Mouse (Mus musculus): ENCODE measurements around the gene Rgs16. TPM values are rescaled to one million over a fixed set of nuclear protein-coding genes. Genes with fewer than 3 reads are reported as not detected.
A peak's percentile ranks its signal among the peaks of the same experiment; 100 is the strongest.

Gene Rgs16
- polyA plus RNA-seq, 2 experiments = 8.5 to 21.9 TPM

DNA sequence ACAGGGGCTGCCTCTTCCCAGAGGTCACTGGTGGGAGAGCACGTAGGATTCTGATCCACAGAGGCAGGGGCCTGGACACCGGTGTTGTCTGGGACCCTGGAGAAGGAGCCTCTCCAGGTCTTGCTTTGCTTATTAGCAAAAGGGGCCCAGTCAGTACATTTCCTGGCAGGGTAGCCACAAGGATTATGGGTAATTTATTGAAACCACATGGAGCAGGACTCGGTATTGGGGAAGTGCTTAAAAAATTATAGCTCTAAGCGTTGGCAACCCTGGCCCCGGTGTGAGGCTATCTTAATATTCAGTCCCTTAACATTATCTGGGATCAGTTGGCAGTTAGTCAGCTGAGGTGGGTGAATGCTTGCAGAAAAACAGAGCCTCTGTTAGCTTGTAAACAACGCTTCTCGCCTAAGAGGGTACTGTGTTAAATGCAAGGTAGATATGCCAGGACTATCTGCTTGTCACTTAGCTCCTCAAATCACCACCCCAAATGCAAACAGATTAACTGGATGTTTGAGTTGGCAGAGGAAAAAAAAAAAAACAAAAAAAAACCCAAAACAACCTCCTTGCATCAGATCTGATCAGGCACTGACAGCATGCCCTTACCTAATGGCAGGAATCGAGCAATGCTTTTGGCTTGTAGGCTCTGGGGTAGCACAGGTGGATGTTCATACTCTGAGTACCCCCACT lies 37.8 kb upstream of the Rgs16 start:
- Histone ChIP-seq H3K36me3 (ENCODE audit: control insufficient read depth, insufficient read depth, low read length) (no peaks in the 10 kb centered on the region), H3K4me3 (replicated peaks; ENCODE audit: low read length) (no peak overlapping the region), H3K4me2 (replicated peaks; ENCODE audit: low read depth, low read length, severe bottlenecking) (no peak overlapping the region), H3K4me1 (ENCODE audit: control insufficient read depth, insufficient read depth, low read length) (peaks cover 60% of the 10 kb centered on the region), H3K9me3 (ENCODE audit: control insufficient read depth, low read length) (0 out of 2 replicates have a peak, but pooled peaks cover 4% of the 10 kb centered on the region), H3K27me3 (ENCODE audit: control insufficient read depth, insufficient read depth, low read length) (no peaks in the 10 kb centered on the region), H3K27ac (replicated peaks; ENCODE audit: low read depth, low read length) (no peak overlapping the region), H3K9ac (ENCODE audit: low read depth, low read length, severe bottlenecking) (no peak overlapping the region)
- ATAC-seq (ENCODE audit: low FRiP score, low read depth) (no peak), DNase-seq (ENCODE audit: low spot score) (peak; percentile 41)
- no peak for TF ChIP-seq POLR2A (IDR thresholded peaks at IDR 0.05; ENCODE audit: borderline replicate concordance, extremely low read depth, insufficient read depth, insufficient read length)
- 32% methylated on average over 8 of the region's 8 CpGs for WGBS

DNA sequence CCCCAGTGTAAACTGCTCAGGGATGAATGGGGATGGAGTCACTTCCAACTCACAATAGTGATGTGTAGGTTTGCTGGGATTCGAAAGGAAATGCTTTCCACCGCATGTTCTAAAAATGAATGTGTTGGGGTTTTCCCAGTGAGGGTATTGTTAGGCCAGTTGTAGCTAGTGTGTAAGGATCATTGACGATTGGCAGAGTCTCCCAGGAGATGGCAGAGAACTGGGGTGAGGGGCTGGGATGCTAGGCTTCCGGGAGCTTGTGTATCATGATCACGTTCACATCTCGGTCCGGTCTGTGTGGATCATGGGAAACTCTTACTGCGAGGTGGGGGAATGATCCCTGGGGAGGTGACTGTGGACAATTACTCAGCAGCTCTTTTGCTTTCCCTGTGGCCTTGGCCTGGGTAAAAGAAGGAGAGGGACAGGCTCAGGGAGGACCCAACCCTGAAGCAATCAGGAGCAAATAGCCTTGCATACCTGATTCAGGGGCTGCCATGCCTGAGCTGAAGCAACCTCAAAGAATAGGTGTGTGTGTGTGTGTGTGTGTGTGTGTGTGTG lies 37.2 kb upstream of the Rgs16 start:
- Histone ChIP-seq H3K4me1 (ENCODE audit: control insufficient read depth, insufficient read depth, low read length) (peaks cover 56% of the 10 kb centered on the region), H3K27me3 (ENCODE audit: control insufficient read depth, insufficient read depth, low read length) (no peaks in the 10 kb centered on the region), H3K4me2 (replicated peaks; ENCODE audit: low read depth, low read length, severe bottlenecking) (no peak overlapping the region), H3K36me3 (ENCODE audit: control insufficient read depth, insufficient read depth, low read length) (no peaks in the 10 kb centered on the region), H3K9me3 (ENCODE audit: control insufficient read depth, low read length) (0 out of 2 replicates have a peak, but pooled peaks cover 4% of the 10 kb centered on the region), H3K9ac (ENCODE audit: low read depth, low read length, severe bottlenecking) (no peak overlapping the region), H3K4me3 (replicated peaks; ENCODE audit: low read length) (no peak overlapping the region), H3K27ac (replicated peaks; ENCODE audit: low read depth, low read length) (no peak overlapping the region)
- WGBS = 59% methylated on average over 8 of the region's 8 CpGs
- no peak for ATAC-seq (ENCODE audit: low FRiP score, low read depth)
- TF ChIP-seq POLR2A (IDR thresholded peaks at IDR 0.05; ENCODE audit: borderline replicate concordance, extremely low read depth, insufficient read depth, insufficient read length) = no peak
- no peak for DNase-seq (ENCODE audit: low spot score)

DNA sequence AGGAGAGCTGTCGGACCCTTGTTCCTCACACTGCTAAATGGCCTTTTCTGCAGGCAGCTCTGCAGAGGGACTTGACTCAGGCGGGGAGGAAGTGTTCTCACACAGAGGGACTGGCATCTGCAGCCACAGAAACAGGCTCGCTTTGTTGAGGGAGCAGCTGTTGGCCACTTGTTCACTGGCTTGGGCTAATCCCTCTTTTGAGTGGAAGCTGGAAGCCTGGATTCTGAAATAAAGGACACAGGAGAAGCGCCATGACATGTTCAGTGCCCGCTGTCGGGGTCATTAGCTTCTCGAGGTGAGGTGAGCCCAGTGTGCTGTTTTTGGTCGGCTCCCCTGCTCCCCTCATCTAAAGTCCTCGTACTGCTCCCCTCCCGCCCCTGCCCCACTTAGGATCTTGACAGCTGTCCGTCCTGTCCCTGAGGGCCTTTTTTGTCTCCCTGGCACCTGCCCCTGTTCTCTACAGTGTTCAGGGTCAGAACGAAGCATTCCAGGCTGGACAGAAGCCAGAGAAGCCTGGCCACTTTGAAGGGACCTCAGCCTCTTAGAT lies 36.6 kb upstream of the Rgs16 start:
- no peaks in the 10 kb centered on the region for H3K27me3 ChIP-seq (ENCODE audit: control insufficient read depth, insufficient read depth, low read length)
- peak; percentile 49 for ATAC-seq (ENCODE audit: low FRiP score, low read depth)
- DNase-seq (ENCODE audit: low spot score) = peak; percentile 64
- no peak overlapping the region for H3K9ac ChIP-seq (ENCODE audit: low read depth, low read length, severe bottlenecking)
- H3K9me3 ChIP-seq (ENCODE audit: control insufficient read depth, low read length) = 0 out of 2 replicates have a peak, but pooled peaks cover 4% of the 10 kb centered on the region
- 7% methylated on average over 10 of the region's 12 CpGs for WGBS
- H3K4me2 ChIP-seq (replicated peaks; ENCODE audit: low read depth, low read length, severe bottlenecking) = no peak overlapping the region; the same call in 1 of the 2 replicates
- no peaks in the 10 kb centered on the region for H3K36me3 ChIP-seq (ENCODE audit: control insufficient read depth, insufficient read depth, low read length)
- H3K4me1 ChIP-seq (ENCODE audit: control insufficient read depth, insufficient read depth, low read length) = peaks cover 52% of the 10 kb centered on the region
- no peak overlapping the region for H3K4me3 ChIP-seq (replicated peaks; ENCODE audit: low read length)
- H3K27ac ChIP-seq (replicated peaks; ENCODE audit: low read depth, low read length) = no peak overlapping the region
- no peak for TF ChIP-seq POLR2A (IDR thresholded peaks at IDR 0.05; ENCODE audit: borderline replicate concordance, extremely low read depth, insufficient read depth, insufficient read length)

DNA sequence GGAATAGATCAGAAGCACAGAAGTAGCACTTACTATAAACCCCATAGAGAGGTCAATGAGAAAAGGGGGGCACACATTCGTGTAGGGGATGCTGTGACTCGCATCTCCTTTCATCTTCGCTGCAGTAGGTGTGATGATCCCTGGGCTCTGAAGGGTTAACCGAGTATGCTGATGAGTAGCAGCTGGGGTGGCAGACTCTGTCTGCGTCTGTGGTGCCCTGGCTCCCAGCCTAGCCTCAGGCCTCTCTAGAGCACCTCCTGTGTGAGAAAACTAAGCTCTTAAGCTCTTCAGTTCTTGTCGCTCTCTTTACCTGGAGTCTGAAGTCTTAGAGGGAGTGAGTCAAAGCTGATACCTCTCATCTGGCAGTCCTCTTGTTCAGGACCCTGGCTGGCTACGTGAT lies 36.0 kb upstream of the Rgs16 start:
- H3K4me2 ChIP-seq (replicated peaks; ENCODE audit: low read depth, low read length, severe bottlenecking) = no peak overlapping the region
- H3K4me3 ChIP-seq (replicated peaks; ENCODE audit: low read length) = no peak overlapping the region
- no peak for TF ChIP-seq POLR2A (IDR thresholded peaks at IDR 0.05; ENCODE audit: borderline replicate concordance, extremely low read depth, insufficient read depth, insufficient read length)
- no peak overlapping the region for H3K27ac ChIP-seq (replicated peaks; ENCODE audit: low read depth, low read length)
- ATAC-seq (ENCODE audit: low FRiP score, low read depth) (no peak), DNase-seq (ENCODE audit: low spot score) (no peak)
- no peaks in the 10 kb centered on the region for H3K27me3 ChIP-seq (ENCODE audit: control insufficient read depth, insufficient read depth, low read length)
- H3K36me3 ChIP-seq (ENCODE audit: control insufficient read depth, insufficient read depth, low read length) = no peaks in the 10 kb centered on the region
- H3K9ac ChIP-seq (ENCODE audit: low read depth, low read length, severe bottlenecking) = no peak overlapping the region
- H3K4me1 ChIP-seq (ENCODE audit: control insufficient read depth, insufficient read depth, low read length) = peaks cover 46% of the 10 kb centered on the region
- H3K9me3 ChIP-seq (ENCODE audit: control insufficient read depth, low read length) = 0 out of 2 replicates have a peak, but pooled peaks cover 4% of the 10 kb centered on the region
- 9% methylated on average over 7 of the region's 7 CpGs for WGBS

DNA sequence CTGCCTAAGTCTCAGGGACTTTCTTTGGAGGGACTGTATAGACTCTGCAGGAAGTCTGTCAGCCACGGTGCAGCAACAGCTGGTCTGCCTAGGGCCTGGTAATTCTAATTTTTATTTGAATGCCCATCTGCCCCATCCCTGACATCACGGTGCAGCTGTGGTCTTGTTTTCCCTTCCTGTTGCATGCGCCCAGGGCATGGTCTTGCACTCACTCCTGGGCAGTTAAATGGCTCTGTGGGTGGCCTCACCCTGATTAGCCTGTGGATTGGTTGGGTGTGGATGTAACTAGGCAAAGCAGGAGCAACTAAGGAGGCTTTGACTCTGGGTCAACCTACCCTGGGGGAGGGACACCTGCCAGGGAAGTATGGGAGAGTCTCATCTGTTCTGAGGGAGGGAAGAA lies 35.2 kb upstream of the Rgs16 start:
- Histone ChIP-seq H3K4me1 (ENCODE audit: control insufficient read depth, insufficient read depth, low read length) (peaks cover 38% of the 10 kb centered on the region), H3K9me3 (ENCODE audit: control insufficient read depth, low read length) (0 out of 2 replicates have a peak, but pooled peaks cover 4% of the 10 kb centered on the region), H3K4me2 (replicated peaks; ENCODE audit: low read depth, low read length, severe bottlenecking) (no peak overlapping the region), H3K27ac (replicated peaks; ENCODE audit: low read depth, low read length) (no peak overlapping the region), H3K36me3 (ENCODE audit: control insufficient read depth, insufficient read depth, low read length) (no peaks in the 10 kb centered on the region), H3K9ac (ENCODE audit: low read depth, low read length, severe bottlenecking) (no peak overlapping the region), H3K4me3 (replicated peaks; ENCODE audit: low read length) (no peak overlapping the region), H3K27me3 (ENCODE audit: control insufficient read depth, insufficient read depth, low read length) (no peaks in the 10 kb centered on the region)
- 26% methylated on average over 3 of the region's 3 CpGs for WGBS
- no peak for TF ChIP-seq POLR2A (IDR thresholded peaks at IDR 0.05; ENCODE audit: borderline replicate concordance, extremely low read depth, insufficient read depth, insufficient read length)
- peak; percentile 53 for DNase-seq (ENCODE audit: low spot score)
- peak; percentile 77 for ATAC-seq (ENCODE audit: low FRiP score, low read depth)
